Comparison of ENCODE assay signal across 9 mouse cellular contexts in genomic region chr7:27184964-27185363, GRCm38 (mm10). TPM values are rescaled to one million over a fixed set of nuclear protein-coding genes. Genes with fewer than 3 reads are reported as not detected.
DNase-seq lines count a peak whose midpoint lies in the region; ATAC-seq and TF ChIP-seq lines count a peak whose summit lies in the region.
"Had no signal": no experiment of that assay in that cellular context is flagged by ENCODE, and none has a peak within 500 bp of the region (broad histone marks: within the 10 kb centered on the region; RNA-seq: fewer than 3 reads in every experiment).

No protein-coding gene starts in this region.

- no peaks in the 10 kb centered on the region for H3K27me3 ChIP-seq in forebrain, embryonic 14.5 days (replicated peaks; ENCODE audit: control insufficient read depth, insufficient read depth, low read length)
- H3K27me3 ChIP-seq in forebrain, embryonic 12.5 days: no peaks in the 10 kb centered on the region
- H3K27me3 ChIP-seq in neural tube, embryonic 15.5 days (replicated peaks): no peaks in the 10 kb centered on the region
- no peaks in the 10 kb centered on the region for H3K27me3 ChIP-seq in embryonic facial prominence, embryonic 10.5 days (replicated peaks; ENCODE audit: low read depth, poor library complexity, severe bottlenecking)
- no peaks in the 10 kb centered on the region for H3K27me3 ChIP-seq in small intestine, adult 2 months (ENCODE audit: control insufficient read depth, insufficient read depth, low read length)
- H3K27me3 ChIP-seq: limb, embryonic 12.5 days had no signal

- no peak overlapping the region for H3K9ac ChIP-seq in forebrain, embryonic 14.5 days (ENCODE audit: low read length)
- H3K9ac ChIP-seq in forebrain, embryonic 12.5 days: no peak overlapping the region
- no peak overlapping the region for H3K9ac ChIP-seq in neural tube, embryonic 15.5 days (replicated peaks)
- H3K9ac ChIP-seq: limb, embryonic 12.5 days had no signal

- no peak overlapping the region for H3K27ac ChIP-seq in forebrain, embryonic 14.5 days (ENCODE audit: low read depth, low read length)
- H3K27ac ChIP-seq in forebrain, embryonic 12.5 days: no peak overlapping the region
- no peak overlapping the region for H3K27ac ChIP-seq in neural tube, embryonic 15.5 days (replicated peaks)
- H3K27ac ChIP-seq in embryonic facial prominence, embryonic 10.5 days (replicated peaks): no peak overlapping the region
- no peak overlapping the region for H3K27ac ChIP-seq in small intestine, adult 2 months (ENCODE audit: insufficient read depth, low read depth, low read length)
- H3K27ac ChIP-seq: limb, embryonic 12.5 days had no signal

- no peak overlapping the region for H3K4me3 ChIP-seq in forebrain, embryonic 14.5 days (ENCODE audit: low read depth, low read length)
- H3K4me3 ChIP-seq in forebrain, embryonic 12.5 days (replicated peaks): no peak overlapping the region
- H3K4me3 ChIP-seq in neural tube, embryonic 15.5 days (replicated peaks): no peak overlapping the region
- no peak overlapping the region for H3K4me3 ChIP-seq in embryonic facial prominence, embryonic 10.5 days
- H3K4me3 ChIP-seq in small intestine, adult 2 months (ENCODE audit: low read depth, low read length): no peak overlapping the region
- H3K4me3 ChIP-seq: limb, embryonic 12.5 days had no signal

- H3K4me1 ChIP-seq in forebrain, embryonic 14.5 days (ENCODE audit: control insufficient read depth, insufficient read depth, low read length): no peaks in the 10 kb centered on the region
- no peaks in the 10 kb centered on the region; the same call in 1 of the 2 replicates for H3K4me1 ChIP-seq in forebrain, embryonic 12.5 days
- H3K4me1 ChIP-seq in neural tube, embryonic 15.5 days: 0 out of 2 replicates have a peak, but pooled peaks cover 2% of the 10 kb centered on the region
- no peaks in the 10 kb centered on the region for H3K4me1 ChIP-seq in embryonic facial prominence, embryonic 10.5 days
- H3K4me1 ChIP-seq in small intestine, adult 2 months (ENCODE audit: control insufficient read depth, insufficient read depth, insufficient read length, low read length): peaks cover 8% of the 10 kb centered on the region; the same call in 1 of the 2 replicates
- H3K4me1 ChIP-seq: limb, embryonic 12.5 days had no signal

- TF ChIP-seq POLR2A in small intestine, adult 2 months (IDR thresholded peaks at IDR 0.05; ENCODE audit: low read depth, low read length): no peak

- H3K9me3 ChIP-seq in forebrain, embryonic 14.5 days (replicated peaks; ENCODE audit: control insufficient read depth, low read length): no peaks in the 10 kb centered on the region
- no peaks in the 10 kb centered on the region for H3K9me3 ChIP-seq in forebrain, embryonic 12.5 days
- no peaks in the 10 kb centered on the region for H3K9me3 ChIP-seq in neural tube, embryonic 15.5 days (replicated peaks)
- no peaks in the 10 kb centered on the region for H3K9me3 ChIP-seq in embryonic facial prominence, embryonic 10.5 days

- peaks cover 66% of the 10 kb centered on the region for H3K36me3 ChIP-seq in forebrain, embryonic 14.5 days (ENCODE audit: control insufficient read depth, insufficient read depth, low read length)
- H3K36me3 ChIP-seq in forebrain, embryonic 12.5 days (replicated peaks): peaks cover 68% of the 10 kb centered on the region
- peaks cover 63% of the 10 kb centered on the region for H3K36me3 ChIP-seq in neural tube, embryonic 15.5 days
- peaks cover 79% of the 10 kb centered on the region for H3K36me3 ChIP-seq in embryonic facial prominence, embryonic 10.5 days (replicated peaks)
- H3K36me3 ChIP-seq in small intestine, adult 2 months (ENCODE audit: control insufficient read depth, insufficient read depth, low read length): peaks cover 48% of the 10 kb centered on the region

- peak; percentile 38 for DNase-seq in forebrain, embryonic 14.5 days (ENCODE audit: low spot score)
- DNase-seq in neural tube, embryonic 10.5 days (ENCODE audit: extremely low spot score, low spot score): peak; percentile 64
- peak; percentile 71 for DNase-seq in embryonic facial prominence, embryonic 10.5 days (ENCODE audit: low spot score)
- no peak for DNase-seq in cerebellum, postnatal 4 days (ENCODE audit: low spot score in 2 of 2)
- no peak for DNase-seq in heart, adult 8-10 months (ENCODE audit: low spot score)

- WGBS in forebrain, embryonic 14.5 days: 69% methylated on average over 3 of the region's 3 CpGs
- 78% methylated on average over 3 of the region's 3 CpGs for WGBS in forebrain, embryonic 12.5 days
- WGBS in neural tube, embryonic 15.5 days: 72% methylated on average over 3 of the region's 3 CpGs
- 76% methylated on average over 3 of the region's 3 CpGs for WGBS in embryonic facial prominence, embryonic 10.5 days
- WGBS in small intestine, adult 2 months: 57% methylated on average over 3 of the region's 3 CpGs

- no peak; the same call in 1 of the 2 replicates for ATAC-seq in forebrain, embryonic 14.5 days
- no peak for ATAC-seq in forebrain, embryonic 12.5 days (ENCODE audit: low FRiP score)
- ATAC-seq in neural tube, embryonic 15.5 days (ENCODE audit: low FRiP score): no peak

- peak; percentile 60; the same call in 1 of the 2 replicates for TF ChIP-seq CTCF in small intestine, adult 2 months (IDR thresholded peaks at IDR 0.05; ENCODE audit: extremely low read depth, insufficient read length, insufficient replicate concordance, low read depth, low read length)

- no peak overlapping the region for H3K4me2 ChIP-seq in forebrain, embryonic 14.5 days (ENCODE audit: low read length)
- H3K4me2 ChIP-seq in forebrain, embryonic 12.5 days: no peak overlapping the region
- H3K4me2 ChIP-seq in neural tube, embryonic 15.5 days: no peak overlapping the region
- H3K4me2 ChIP-seq: limb, embryonic 12.5 days had no signal

RNA-seq across cellular contexts. Expression of gene Mia, which starts 4.0 kb away (rescaled TPM):
- 11.9 and 15.6 TPM in 2 replicates for polyA plus RNA-seq in forebrain, embryonic 14.5 days (2014; fragmentation: Nextera tagmentation; extraction: Ambion mirVana)
- 9.0 and 11.7 TPM in 2 replicates for polyA plus RNA-seq in forebrain, embryonic 12.5 days (2016; fragmentation: Nextera tagmentation; extraction: Ambion mirVana)
- polyA plus RNA-seq in neural tube, embryonic 15.5 days (2015; fragmentation: Nextera tagmentation; extraction: Ambion mirVana): 22.9 and 28.6 TPM in 2 replicates
- polyA plus RNA-seq in embryonic facial prominence, embryonic 10.5 days (2016; fragmentation: Nextera tagmentation; extraction: Ambion mirVana): 0.62 and 1.5 TPM in 2 replicates
- polyA plus RNA-seq in small intestine, adult 2 months (2012; rRNA removed): 9.6 TPM in 1 of 2 replicates, not detected in the other
- under 1 TPM in 3 of 4 experiments, not detected in 1; 0.52 to 0.89 (median 0.53) TPM for total RNA-seq in heart, adult 8-10 months (2022)

RNA-seq across cellular contexts. Expression of gene Gm21983, which starts 4.1 kb away (rescaled TPM):
- not detected in 2 replicates for polyA plus RNA-seq in forebrain, embryonic 14.5 days (2014; fragmentation: Nextera tagmentation; extraction: Ambion mirVana)
- 0.59 TPM in 1 of 2 replicates, not detected in the other for polyA plus RNA-seq in forebrain, embryonic 12.5 days (2016; fragmentation: Nextera tagmentation; extraction: Ambion mirVana)
- 0.90 TPM in 1 of 2 replicates, not detected in the other for polyA plus RNA-seq in neural tube, embryonic 15.5 days (2015; fragmentation: Nextera tagmentation; extraction: Ambion mirVana)
- polyA plus RNA-seq in embryonic facial prominence, embryonic 10.5 days (2016; fragmentation: Nextera tagmentation; extraction: Ambion mirVana): 1.3 TPM in 1 of 2 replicates, not detected in the other
- 0.23 TPM in 1 of 2 replicates, not detected in the other for polyA plus RNA-seq in small intestine, adult 2 months (2012; rRNA removed)
- total RNA-seq in heart, adult 8-10 months (2022): not detected

RNA-seq across cellular contexts. Expression of gene Rab4b, which starts 6.3 kb away (rescaled TPM):
- polyA plus RNA-seq in forebrain, embryonic 14.5 days (2014; fragmentation: Nextera tagmentation; extraction: Ambion mirVana): 69.8 and 75.8 TPM in 2 replicates
- 69.4 and 70.4 TPM in 2 replicates for polyA plus RNA-seq in forebrain, embryonic 12.5 days (2016; fragmentation: Nextera tagmentation; extraction: Ambion mirVana)
- 105 and 109 TPM in 2 replicates for polyA plus RNA-seq in neural tube, embryonic 15.5 days (2015; fragmentation: Nextera tagmentation; extraction: Ambion mirVana)
- polyA plus RNA-seq in embryonic facial prominence, embryonic 10.5 days (2016; fragmentation: Nextera tagmentation; extraction: Ambion mirVana): 60.0 and 63.1 TPM in 2 replicates
- polyA plus RNA-seq in small intestine, adult 2 months (2012; rRNA removed): 42.9 and 77.3 TPM in 2 replicates
- total RNA-seq in heart, adult 8-10 months (2022): 10 to 100 TPM in 3 of 4 experiments, 1 to 10 TPM in 1; 9.4 to 13.5 (median 12.3) TPM

RNA-seq across cellular contexts. Expression of gene BC024978, which starts 10.6 kb away (rescaled TPM):
- polyA plus RNA-seq in forebrain, embryonic 14.5 days (2014; fragmentation: Nextera tagmentation; extraction: Ambion mirVana): 2.8 and 3.2 TPM in 2 replicates
- 3.9 and 4.1 TPM in 2 replicates for polyA plus RNA-seq in forebrain, embryonic 12.5 days (2016; fragmentation: Nextera tagmentation; extraction: Ambion mirVana)
- polyA plus RNA-seq in neural tube, embryonic 15.5 days (2015; fragmentation: Nextera tagmentation; extraction: Ambion mirVana): 3.4 TPM in 2 replicates
- 4.3 and 4.7 TPM in 2 replicates for polyA plus RNA-seq in embryonic facial prominence, embryonic 10.5 days (2016; fragmentation: Nextera tagmentation; extraction: Ambion mirVana)
- 6.4 and 9.5 TPM in 2 replicates for polyA plus RNA-seq in small intestine, adult 2 months (2012; rRNA removed)
- total RNA-seq in heart, adult 8-10 months (2022): 10 to 100 TPM; 14.1 to 19.5 (median 15.8) TPM

RNA-seq across cellular contexts. Expression of gene Snrpa, which starts 11.1 kb away (rescaled TPM):
- polyA plus RNA-seq in forebrain, embryonic 14.5 days (2014; fragmentation: Nextera tagmentation; extraction: Ambion mirVana): 264 and 273 TPM in 2 replicates
- 302 and 306 TPM in 2 replicates for polyA plus RNA-seq in forebrain, embryonic 12.5 days (2016; fragmentation: Nextera tagmentation; extraction: Ambion mirVana)
- 176 and 193 TPM in 2 replicates for polyA plus RNA-seq in neural tube, embryonic 15.5 days (2015; fragmentation: Nextera tagmentation; extraction: Ambion mirVana)
- 415 and 427 TPM in 2 replicates for polyA plus RNA-seq in embryonic facial prominence, embryonic 10.5 days (2016; fragmentation: Nextera tagmentation; extraction: Ambion mirVana)
- polyA plus RNA-seq in small intestine, adult 2 months (2012; rRNA removed): 73.2 and 138 TPM in 2 replicates
- 10 to 100 TPM; 39.6 to 48.6 (median 47.4) TPM for total RNA-seq in heart, adult 8-10 months (2022)

Comparison
In these comparisons a context has a peak if more than half of its experiments do, and no peak if none do; other contexts are left out.
1. DNase-seq: peak in forebrain, embryonic 14.5 days (single experiment), neural tube, embryonic 10.5 days (single experiment) and embryonic facial prominence, embryonic 10.5 days (single experiment); none in cerebellum, postnatal 4 days (0 of 2) and heart, adult 8-10 months (single experiment).